Mouse (Mus musculus): Measurements from ENCODE around the gene Tusc2. TPM values are rescaled to one million over a fixed set of nuclear protein-coding genes. Genes with fewer than 3 reads are reported as not detected.

Gene Tusc2
- polyA plus RNA-seq, 1 experiment from 2014 or later = 41.6 TPM

- ATAC-seq = peak; percentile 84
- Histone ChIP-seq H3K4me3 (ENCODE audit: low read depth, low read length) (peak overlapping the region; percentile 33), H3K4me2 (replicated peaks; ENCODE audit: low read depth) (peak overlapping the region; percentile 67), H3K9me3 (ENCODE audit: control insufficient read depth) (no peaks in the 10 kb centered on the region), H3K27ac (ENCODE audit: low read depth, low read length) (peak overlapping the region; percentile 95), H3K27me3 (replicated peaks; ENCODE audit: control insufficient read depth, insufficient read depth, low read length) (no peaks in the 10 kb centered on the region), H3K9ac (ENCODE audit: low read depth, low read length) (peak overlapping the region; percentile 60), H3K36me3 (ENCODE audit: control insufficient read depth, insufficient read depth) (peaks cover 36% of the 10 kb centered on the region), H3K4me1 (replicated peaks; ENCODE audit: control insufficient read depth, insufficient read depth, low read length) (peaks cover 25% of the 10 kb centered on the region; the same call in 1 of the 2 replicates)
- peak; percentile 97 for TF ChIP-seq CTCF (IDR thresholded peaks at IDR 0.05; ENCODE audit: low read depth)
- whole genome bisulfite sequencing = 3% methylated on average over 42 of the region's 48 CpGs
These were observed 49.3 kb downstream of the Tusc2 start for GRCm38 (mm10) chr9:107612191-107612944.

- TF ChIP-seq CTCF (IDR thresholded peaks at IDR 0.05; ENCODE audit: low read depth) = peak; percentile 58
- Histone ChIP-seq H3K9me3 (ENCODE audit: control insufficient read depth) (no peaks in the 10 kb centered on the region), H3K27ac (ENCODE audit: low read depth, low read length) (peak overlapping the region; percentile 95), H3K4me2 (replicated peaks; ENCODE audit: low read depth) (peak overlapping the region; percentile 67), H3K27me3 (replicated peaks; ENCODE audit: control insufficient read depth, insufficient read depth, low read length) (no peaks in the 10 kb centered on the region), H3K9ac (ENCODE audit: low read depth, low read length) (no peak overlapping the region; the same call in 1 of the 2 replicates), H3K4me1 (replicated peaks; ENCODE audit: control insufficient read depth, insufficient read depth, low read length) (peaks cover 22% of the 10 kb centered on the region; the same call in 1 of the 2 replicates), H3K4me3 (ENCODE audit: low read depth, low read length) (no peak overlapping the region), H3K36me3 (ENCODE audit: control insufficient read depth, insufficient read depth) (peaks cover 42% of the 10 kb centered on the region)
- WGBS = 8% methylated on average over 12 of the region's 12 CpGs
- ATAC-seq = peak; percentile 28
These were observed 50.0 kb downstream of the Tusc2 start for GRCm38 (mm10) chr9:107612945-107613569.

GRCm38 (mm10) chr9:107615035-107615434 lies 52.0 kb downstream of the Tusc2 start:
- TF ChIP-seq CTCF (IDR thresholded peaks at IDR 0.05; ENCODE audit: low read depth) = no peak
- peaks cover 33% of the 10 kb centered on the region for H3K4me1 ChIP-seq (replicated peaks; ENCODE audit: control insufficient read depth, insufficient read depth, low read length)
- no peaks in the 10 kb centered on the region for H3K9me3 ChIP-seq (ENCODE audit: control insufficient read depth)
- peaks cover 52% of the 10 kb centered on the region for H3K36me3 ChIP-seq (ENCODE audit: control insufficient read depth, insufficient read depth)
- no peak for ATAC-seq
- no peaks in the 10 kb centered on the region for H3K27me3 ChIP-seq (replicated peaks; ENCODE audit: control insufficient read depth, insufficient read depth, low read length)
- no peak overlapping the region for H3K27ac ChIP-seq (ENCODE audit: low read depth, low read length)
- H3K9ac ChIP-seq (ENCODE audit: low read depth, low read length) = no peak overlapping the region
- H3K4me3 ChIP-seq (ENCODE audit: low read depth, low read length) = no peak overlapping the region
- H3K4me2 ChIP-seq (replicated peaks; ENCODE audit: low read depth) = no peak overlapping the region
- 81% methylated on average over 4 of the region's 4 CpGs for WGBS

Other genes with a start within 250 kb of the Tusc2 start
- gene Hemk1, start 224.9 kb upstream of the Tusc2 start, polyA plus RNA-seq (2015; fragmentation: Nextera tagmentation; extraction: Ambion mirVana) = 5.9 and 8.2 TPM in 2 replicates
- 0.14 and 0.20 TPM in 2 replicates for gene 6430571L13Rik, start 222.7 kb upstream of the Tusc2 start, polyA plus RNA-seq (2015; fragmentation: Nextera tagmentation; extraction: Ambion mirVana)
- 0.14 and 0.22 TPM in 2 replicates for gene Cacna2d2, start 163.6 kb upstream of the Tusc2 start, polyA plus RNA-seq (2015; fragmentation: Nextera tagmentation; extraction: Ambion mirVana)
- gene Tmem115, start 29.3 kb upstream of the Tusc2 start, polyA plus RNA-seq (2015; fragmentation: Nextera tagmentation; extraction: Ambion mirVana) = 36.3 and 38.0 TPM in 2 replicates
- gene Cyb561d2, start 21.1 kb upstream of the Tusc2 start, polyA plus RNA-seq (2015; fragmentation: Nextera tagmentation; extraction: Ambion mirVana) = 36.3 and 38.9 TPM in 2 replicates
- 20.0 and 20.7 TPM in 2 replicates for gene Nprl2, start 21.0 kb upstream of the Tusc2 start, polyA plus RNA-seq (2015; fragmentation: Nextera tagmentation; extraction: Ambion mirVana)
- 4.0 and 5.0 TPM in 2 replicates for gene Zmynd10, start 16.0 kb upstream of the Tusc2 start, polyA plus RNA-seq (2015; fragmentation: Nextera tagmentation; extraction: Ambion mirVana)
- gene Rassf1, start 11.7 kb upstream of the Tusc2 start, polyA plus RNA-seq (2015; fragmentation: Nextera tagmentation; extraction: Ambion mirVana) = 44.3 and 48.0 TPM in 2 replicates
- 47.5 and 52.8 TPM in 2 replicates for gene Hyal2, start 4.7 kb downstream of the Tusc2 start, polyA plus RNA-seq (2015; fragmentation: Nextera tagmentation; extraction: Ambion mirVana)
- 2.4 and 2.8 TPM in 2 replicates for gene Hyal1, start 13.7 kb downstream of the Tusc2 start, polyA plus RNA-seq (2015; fragmentation: Nextera tagmentation; extraction: Ambion mirVana)
- 20.4 and 21.4 TPM in 2 replicates for gene Naa80, start 15.6 kb downstream of the Tusc2 start, polyA plus RNA-seq (2015; fragmentation: Nextera tagmentation; extraction: Ambion mirVana)
- 0.31 and 0.50 TPM in 2 replicates for gene Hyal3, start 17.6 kb downstream of the Tusc2 start, polyA plus RNA-seq (2015; fragmentation: Nextera tagmentation; extraction: Ambion mirVana)
- 36.9 and 38.9 TPM in 2 replicates for gene Ifrd2, start 24.4 kb downstream of the Tusc2 start, polyA plus RNA-seq (2015; fragmentation: Nextera tagmentation; extraction: Ambion mirVana)
- gene Sema3b, start 46.0 kb downstream of the Tusc2 start, polyA plus RNA-seq (2015; fragmentation: Nextera tagmentation; extraction: Ambion mirVana) = 37.1 and 37.3 TPM in 2 replicates
- 245 and 265 TPM in 2 replicates for gene Gnai2, start 72.1 kb downstream of the Tusc2 start, polyA plus RNA-seq (2015; fragmentation: Nextera tagmentation; extraction: Ambion mirVana)
- 15.5 and 15.6 TPM in 2 replicates for gene Slc38a3, start 106.3 kb downstream of the Tusc2 start, polyA plus RNA-seq (2015; fragmentation: Nextera tagmentation; extraction: Ambion mirVana)
- gene Gnat1, start 116.5 kb downstream of the Tusc2 start, polyA plus RNA-seq (2015; fragmentation: Nextera tagmentation; extraction: Ambion mirVana) = 1.6 and 1.9 TPM in 2 replicates
- 3.9 and 4.4 TPM in 2 replicates for gene Sema3f, start 147.2 kb downstream of the Tusc2 start, polyA plus RNA-seq (2015; fragmentation: Nextera tagmentation; extraction: Ambion mirVana)
- 48.9 and 51.4 TPM in 2 replicates for gene Rbm5, start 207.7 kb downstream of the Tusc2 start, polyA plus RNA-seq (2015; fragmentation: Nextera tagmentation; extraction: Ambion mirVana)

All from intestine, postnatal 0 days (tissue).